Mouse (Mus musculus): ENCODE data around the gene Syne3. TPM values are rescaled to one million over a fixed set of nuclear protein-coding genes. Genes with fewer than 3 reads are reported as not detected.

Syne3 gene
- 0.50 and 0.76 TPM in 2 replicates for polyA plus RNA-seq (2015; fragmentation: Nextera tagmentation; extraction: Ambion mirVana)

GRCm38 (mm10) chr12:105009370-105010212 lies at the start of gene Syne3:
Gene Syne3, minus strand, starts transcription at chr12:105009809.
- H3K4me2 ChIP-seq (replicated peaks) = peak within 1 kb of the TSS; percentile 97
- peaks cover 20% of the 10 kb centered on the region for H3K4me1 ChIP-seq (replicated peaks)
- H3K9me3 ChIP-seq = no peaks in the 10 kb centered on the region
- under 1% methylated on average over 66 of the region's 66 CpGs for WGBS
- H3K27me3 ChIP-seq (replicated peaks) = peaks cover 3% of the 10 kb centered on the region
- ATAC-seq = peak; percentile 88
- H3K27ac ChIP-seq = no peak within 1 kb of the TSS
- H3K36me3 ChIP-seq = no peaks in the 10 kb centered on the region
- peak within 1 kb of the TSS; percentile 62 for H3K4me3 ChIP-seq (replicated peaks)
- H3K9ac ChIP-seq = peak within 1 kb of the TSS; percentile 41

GRCm38 (mm10) chr12:105055308-105055707 lies 45.7 kb upstream of the Syne3 start:
- no peak for ATAC-seq

GRCm38 (mm10) chr12:105054041-105054440 lies 44.4 kb upstream of the Syne3 start:
- no peaks in the 10 kb centered on the region for H3K27me3 ChIP-seq (replicated peaks)
- no peak overlapping the region for H3K9ac ChIP-seq
- no peaks in the 10 kb centered on the region for H3K9me3 ChIP-seq
- no peak overlapping the region for H3K4me2 ChIP-seq (replicated peaks)
- no peak overlapping the region for H3K27ac ChIP-seq
- H3K4me1 ChIP-seq (replicated peaks) = no peaks in the 10 kb centered on the region
- ATAC-seq = no peak
- H3K36me3 ChIP-seq = no peaks in the 10 kb centered on the region
- H3K4me3 ChIP-seq (replicated peaks) = no peak overlapping the region
- WGBS = 93% methylated on average over 15 of the region's 15 CpGs

More at GRCm38 (mm10) chr12:105055308-105055707, 45.7 kb upstream of the Syne3 start:
- Histone ChIP-seq H3K9ac (no peak overlapping the region), H3K36me3 (no peaks in the 10 kb centered on the region), H3K27ac (no peak overlapping the region), H3K4me3 (replicated peaks) (no peak overlapping the region), H3K27me3 (replicated peaks) (no peaks in the 10 kb centered on the region), H3K4me1 (replicated peaks) (no peaks in the 10 kb centered on the region), H3K4me2 (replicated peaks) (no peak overlapping the region), H3K9me3 (no peaks in the 10 kb centered on the region)
- 87% methylated on average over 6 of the region's 6 CpGs for WGBS

- no peaks in the 10 kb centered on the region for H3K4me1 ChIP-seq (replicated peaks)
- no peaks in the 10 kb centered on the region for H3K36me3 ChIP-seq
- H3K27me3 ChIP-seq (replicated peaks) = no peaks in the 10 kb centered on the region
- ATAC-seq = no peak
- H3K9ac ChIP-seq = no peak overlapping the region
- H3K27ac ChIP-seq = no peak overlapping the region
- 13% methylated on average over 4 of the region's 4 CpGs for WGBS
- no peak overlapping the region for H3K4me3 ChIP-seq (replicated peaks)
- H3K9me3 ChIP-seq = no peaks in the 10 kb centered on the region
- H3K4me2 ChIP-seq (replicated peaks) = no peak overlapping the region
Observed at GRCm38 (mm10) chr12:105050898-105051297, 41.3 kb upstream of the Syne3 start.

GRCm38 (mm10) chr12:105049813-105050212 lies 40.2 kb upstream of the Syne3 start:
- H3K4me2 ChIP-seq (replicated peaks) = no peak overlapping the region
- no peaks in the 10 kb centered on the region for H3K4me1 ChIP-seq (replicated peaks)
- 77% methylated on average over 12 of the region's 12 CpGs for WGBS
- no peaks in the 10 kb centered on the region for H3K27me3 ChIP-seq (replicated peaks)
- H3K9ac ChIP-seq = no peak overlapping the region
- no peak for ATAC-seq
- H3K4me3 ChIP-seq (replicated peaks) = no peak overlapping the region
- H3K9me3 ChIP-seq = no peaks in the 10 kb centered on the region
- no peak overlapping the region for H3K27ac ChIP-seq
- H3K36me3 ChIP-seq = no peaks in the 10 kb centered on the region

- Histone ChIP-seq H3K9me3 (no peaks in the 10 kb centered on the region), H3K27ac (no peak overlapping the region), H3K27me3 (replicated peaks) (no peaks in the 10 kb centered on the region), H3K9ac (no peak overlapping the region), H3K4me3 (replicated peaks) (no peak overlapping the region), H3K36me3 (no peaks in the 10 kb centered on the region), H3K4me1 (replicated peaks) (no peaks in the 10 kb centered on the region), H3K4me2 (replicated peaks) (no peak overlapping the region)
- WGBS = 78% methylated on average over 17 of the region's 17 CpGs
- no peak for ATAC-seq
Observed at GRCm38 (mm10) chr12:105048301-105048863, 38.8 kb upstream of the Syne3 start.

GRCm38 (mm10) chr12:105044775-105045174 lies 35.2 kb upstream of the Syne3 start:
- Histone ChIP-seq H3K9ac (no peak overlapping the region), H3K36me3 (peaks cover 22% of the 10 kb centered on the region), H3K27ac (no peak overlapping the region), H3K4me3 (replicated peaks) (no peak overlapping the region), H3K4me2 (replicated peaks) (no peak overlapping the region), H3K4me1 (replicated peaks) (peaks cover 6% of the 10 kb centered on the region; the same call in 1 of the 2 replicates), H3K9me3 (no peaks in the 10 kb centered on the region), H3K27me3 (replicated peaks) (no peaks in the 10 kb centered on the region)
- ATAC-seq = no peak
- 88% methylated on average over 9 of the region's 9 CpGs for WGBS

- Histone ChIP-seq H3K27me3 (replicated peaks) (no peaks in the 10 kb centered on the region), H3K4me3 (replicated peaks) (no peak overlapping the region), H3K4me1 (replicated peaks) (peaks cover 20% of the 10 kb centered on the region), H3K9me3 (no peaks in the 10 kb centered on the region), H3K9ac (no peak overlapping the region), H3K27ac (no peak overlapping the region), H3K4me2 (replicated peaks) (no peak overlapping the region), H3K36me3 (peaks cover 22% of the 10 kb centered on the region)
- ATAC-seq = no peak
- 86% methylated on average over 5 of the region's 5 CpGs for WGBS
Observed at GRCm38 (mm10) chr12:105043081-105043480, 33.5 kb upstream of the Syne3 start.

- Histone ChIP-seq H3K36me3 (peaks cover 22% of the 10 kb centered on the region), H3K4me2 (replicated peaks) (no peak overlapping the region), H3K4me1 (replicated peaks) (peaks cover 24% of the 10 kb centered on the region), H3K4me3 (replicated peaks) (no peak overlapping the region), H3K9me3 (no peaks in the 10 kb centered on the region), H3K27me3 (replicated peaks) (no peaks in the 10 kb centered on the region), H3K9ac (no peak overlapping the region), H3K27ac (no peak overlapping the region)
- 95% methylated on average over 7 of the region's 7 CpGs for WGBS
- no peak for ATAC-seq
Observed at GRCm38 (mm10) chr12:105040950-105041349, 31.3 kb upstream of the Syne3 start.

- Histone ChIP-seq H3K27ac (no peak overlapping the region), H3K9ac (no peak overlapping the region), H3K27me3 (replicated peaks) (no peaks in the 10 kb centered on the region), H3K36me3 (peaks cover 22% of the 10 kb centered on the region), H3K4me1 (replicated peaks) (peaks cover 27% of the 10 kb centered on the region), H3K4me2 (replicated peaks) (no peak overlapping the region), H3K4me3 (replicated peaks) (no peak overlapping the region), H3K9me3 (no peaks in the 10 kb centered on the region)
- ATAC-seq = peak; percentile 59
- 34% methylated on average over 12 of the region's 12 CpGs for WGBS
Observed at GRCm38 (mm10) chr12:105039578-105040289, 30.1 kb upstream of the Syne3 start.

GRCm38 (mm10) chr12:105038918-105039317 lies 29.3 kb upstream of the Syne3 start:
- peaks cover 22% of the 10 kb centered on the region for H3K36me3 ChIP-seq
- peak; percentile 71 for ATAC-seq
- no peaks in the 10 kb centered on the region for H3K27me3 ChIP-seq (replicated peaks)
- H3K4me2 ChIP-seq (replicated peaks) = peak overlapping the region; percentile 37
- H3K9me3 ChIP-seq = no peaks in the 10 kb centered on the region
- no peak overlapping the region for H3K4me3 ChIP-seq (replicated peaks)
- H3K9ac ChIP-seq = no peak overlapping the region
- WGBS = 44% methylated on average over 7 of the region's 7 CpGs
- H3K4me1 ChIP-seq (replicated peaks) = peaks cover 33% of the 10 kb centered on the region
- peak overlapping the region; percentile 38; the same call in 1 of the 2 replicates for H3K27ac ChIP-seq

- Histone ChIP-seq H3K4me2 (replicated peaks) (peak overlapping the region; percentile 37), H3K4me3 (replicated peaks) (no peak overlapping the region), H3K27ac (0 out of 2 replicates have a peak overlapping the region, but pooled peaks have one; percentile 38), H3K9me3 (no peaks in the 10 kb centered on the region), H3K27me3 (replicated peaks) (no peaks in the 10 kb centered on the region), H3K4me1 (replicated peaks) (peaks cover 38% of the 10 kb centered on the region), H3K36me3 (peaks cover 22% of the 10 kb centered on the region), H3K9ac (no peak overlapping the region)
- 71% methylated on average over 11 of the region's 11 CpGs for WGBS
- no peak for ATAC-seq
Observed at GRCm38 (mm10) chr12:105038211-105038610, 28.6 kb upstream of the Syne3 start.

All from intestine, embryonic 15.5 days (tissue).